Mouse (Mus musculus) embryonic stem cell, embryonic (primary cell): Measurements from ENCODE around the gene Olfr574.

ENCODE experiments used
- CTCF ChIA-PET, 4 experiments: fragments of 300-600 bp in 2 of 4; fragments of 350-600 bp in 2 of 4; sonication (Branson Sonifier 250); formaldehyde crosslinking; loops; one replicate each; lab custom pipeline; 2022; ENCODE audit warnings: inconsistent platforms in 2 of 4; lab: Charles Lee
- POLR2A ChIA-PET, 4 experiments: fragments of 300-600 bp in 2 of 4; fragments of 350-600 bp in 2 of 4; sonication (Branson Sonifier 250); formaldehyde crosslinking; loops; one replicate each; lab custom pipeline; 2022; ENCODE audit warnings: antibody characterized with exemption in 4 of 4, inconsistent platforms in 1 of 4; lab: Charles Lee

Gene Olfr574

GRCm38 (mm10) chr7:102948167-102948566 lies at the start of gene Olfr574:
TSS of gene Olfr574 (plus strand) at chr7:102948467.
- POLR2A ChIA-PET, result no interaction called here
- CTCF ChIA-PET, result interaction anchor here in 1 of 4 experiments (0.6 kb wide), 1 partner anchor 1268 kb away, joined by 3 read pairs; no protein-coding TSS in a partner anchor

- POLR2A ChIA-PET, result no interaction called here
- CTCF ChIA-PET, result no interaction called here
Measured at GRCm38 (mm10) chr7:102915261-102915660, 33.0 kb upstream of the Olfr574 start.

GRCm38 (mm10) chr7:102916405-102916804 lies 31.9 kb upstream of the Olfr574 start:
- ChIA-PET CTCF (no interaction called here), POLR2A (interaction anchor here in 1 of 4 experiments (0.6 kb wide), 1 partner anchor 659 kb away, joined by 3 read pairs; no protein-coding TSS in a partner anchor)

GRCm38 (mm10) chr7:102917032-102917875 lies 31.0 kb upstream of the Olfr574 start, which contains the start of gene Olfr571:
TSS of gene Olfr571 (minus strand) at chr7:102917536.
- CTCF ChIA-PET, result interaction anchor here in 1 of 4 experiments (1.2 kb wide), 1 partner anchor 222 kb away, joined by 3 read pairs; the partner anchor contains the start of gene Olfr557
- POLR2A ChIA-PET, result no interaction called here

- POLR2A ChIA-PET, result no interaction called here
Measured at GRCm38 (mm10) chr7:102919632-102920031, 28.6 kb upstream of the Olfr574 start.

GRCm38 (mm10) chr7:102924109-102924508 lies 24.2 kb upstream of the Olfr574 start, which contains the start of gene Olfr572:
TSS of gene Olfr572 (plus strand) at chr7:102924409.
- ChIA-PET POLR2A (no interaction called here), CTCF (no interaction called here)

More at GRCm38 (mm10) chr7:102919632-102920031, 28.6 kb upstream of the Olfr574 start:
- CTCF ChIA-PET, result interaction anchor here (0.5 to 1.7 kb wide), 10 partner anchors 12 to 412 kb away, joined by 3 to 16 read pairs (median 4); partner anchors contain the start of genes Olfr556 (in 2 of the 4) and Olfr557 (in 2 of the 4)

GRCm38 (mm10) chr7:102927105-102927504 lies 21.2 kb upstream of the Olfr574 start:
- CTCF ChIA-PET, result no interaction called here

GRCm38 (mm10) chr7:102942475-102942874 lies 5.8 kb upstream of the Olfr574 start, which contains the start of gene Olfr573-ps1:
TSS of gene Olfr573-ps1 (minus strand) at chr7:102942575.
- POLR2A ChIA-PET, result no interaction called here
- CTCF ChIA-PET, result no interaction called here

More at GRCm38 (mm10) chr7:102927105-102927504, 21.2 kb upstream of the Olfr574 start:
- POLR2A ChIA-PET, result no interaction called here

GRCm38 (mm10) chr7:102943417-102943816 lies 4.8 kb upstream of the Olfr574 start:
- ChIA-PET POLR2A (no interaction called here), CTCF (no interaction called here)

GRCm38 (mm10) chr7:102950732-102951131 lies 2.5 kb downstream of the Olfr574 start:
- POLR2A ChIA-PET, result no interaction called here
- CTCF ChIA-PET, result no interaction called here

GRCm38 (mm10) chr7:102958137-102958536 lies 9.9 kb downstream of the Olfr574 start:
- ChIA-PET CTCF (no interaction called here), POLR2A (no interaction called here)

- CTCF ChIA-PET, result no interaction called here
- POLR2A ChIA-PET, result no interaction called here
Measured at GRCm38 (mm10) chr7:102958593-102958992, 10.3 kb downstream of the Olfr574 start, which contains the start of gene Olfr575. TSS of gene Olfr575 (minus strand) at chr7:102958775.

GRCm38 (mm10) chr7:102962360-102962759 lies 14.1 kb downstream of the Olfr574 start, which contains the start of gene Olfr576:
TSS of gene Olfr576 (plus strand) at chr7:102962660.
- POLR2A ChIA-PET, result no interaction called here
- CTCF ChIA-PET, result no interaction called here

GRCm38 (mm10) chr7:102974399-102974798 lies 26.1 kb downstream of the Olfr574 start:
- ChIA-PET POLR2A (no interaction called here), CTCF (no interaction called here)

GRCm38 (mm10) chr7:102975843-102976242 lies 27.6 kb downstream of the Olfr574 start, which contains the start of gene Olfr577:
TSS of gene Olfr577 (minus strand) at chr7:102975943.
- ChIA-PET CTCF (no interaction called here), POLR2A (no interaction called here)

- CTCF ChIA-PET, result no interaction called here
- POLR2A ChIA-PET, result no interaction called here
Measured at GRCm38 (mm10) chr7:102989224-102989623, 41.0 kb downstream of the Olfr574 start, which contains the start of gene Olfr578. TSS of gene Olfr578 (minus strand) at chr7:102989324.
